Mouse (Mus musculus): ENCODE measurements at regions not wholly inside any gene's neighbourhood (a gene's known extent, or its start where the extent isn't known, plus 50 kb on each side); places are given as distances from the start of the nearest gene placed in this dataset.

GRCm38 (mm10) chr6:140368354-140369069, 55.3 kb upstream of the Plekha5 start:
- DNase-seq = no peak

- no peak for DNase-seq
Observed at GRCm38 (mm10) chr6:140367303-140367702, 56.6 kb upstream of the Plekha5 start.

GRCm38 (mm10) chr6:140366791-140367190, 57.1 kb upstream of the Plekha5 start:
- DNase-seq = no peak

- peak; percentile 28 for DNase-seq
Observed at GRCm38 (mm10) chr6:140360996-140361395, 62.9 kb upstream of the Plekha5 start.

DNA sequence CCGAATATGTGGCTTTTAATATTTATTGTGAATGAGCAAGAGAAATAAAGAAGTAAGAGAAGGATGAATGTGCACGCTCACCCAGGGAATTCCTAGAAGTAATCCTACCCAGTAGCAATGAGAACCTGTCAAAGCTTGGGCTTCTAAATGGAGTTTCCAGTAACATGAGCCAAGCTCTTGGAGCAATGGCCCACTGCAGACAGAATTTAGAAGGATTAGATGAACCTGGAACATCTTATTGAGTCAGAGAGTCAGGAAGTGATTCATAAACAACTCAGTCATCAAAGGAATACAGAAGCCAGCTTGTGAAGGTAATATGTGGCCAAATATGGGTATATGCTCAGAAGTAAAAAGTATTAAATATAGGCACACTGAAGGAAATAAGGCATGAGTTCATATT, 66.0 kb upstream of the Plekha5 start:
- no peak for DNase-seq

DNA sequence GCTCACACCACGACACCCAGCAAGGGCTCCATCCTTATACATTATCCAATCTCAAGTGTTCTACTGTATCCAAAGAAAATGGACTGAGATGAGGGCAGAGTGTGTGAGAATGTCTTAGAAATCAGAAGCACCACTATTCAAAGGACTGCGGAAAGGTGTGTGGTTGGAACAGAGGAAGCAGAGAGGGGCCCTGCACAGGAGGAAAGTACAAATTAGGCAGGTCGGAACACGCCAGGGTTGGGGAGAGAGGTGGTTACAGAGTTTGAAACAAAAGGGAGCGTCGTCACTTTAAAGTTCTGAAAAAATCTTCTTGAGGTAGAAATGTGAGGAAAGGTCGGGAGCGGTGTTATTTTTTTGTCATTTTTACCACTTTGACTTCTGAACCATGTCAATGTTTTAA, 66.6 kb upstream of the Plekha5 start:
- no peak for DNase-seq

- no peak for DNase-seq
Observed at GRCm38 (mm10) chr6:140354082-140354481, 69.8 kb upstream of the Plekha5 start.

- no peak for DNase-seq
Observed at GRCm38 (mm10) chr6:140353610-140354009, 70.2 kb upstream of the Plekha5 start.

DNA sequence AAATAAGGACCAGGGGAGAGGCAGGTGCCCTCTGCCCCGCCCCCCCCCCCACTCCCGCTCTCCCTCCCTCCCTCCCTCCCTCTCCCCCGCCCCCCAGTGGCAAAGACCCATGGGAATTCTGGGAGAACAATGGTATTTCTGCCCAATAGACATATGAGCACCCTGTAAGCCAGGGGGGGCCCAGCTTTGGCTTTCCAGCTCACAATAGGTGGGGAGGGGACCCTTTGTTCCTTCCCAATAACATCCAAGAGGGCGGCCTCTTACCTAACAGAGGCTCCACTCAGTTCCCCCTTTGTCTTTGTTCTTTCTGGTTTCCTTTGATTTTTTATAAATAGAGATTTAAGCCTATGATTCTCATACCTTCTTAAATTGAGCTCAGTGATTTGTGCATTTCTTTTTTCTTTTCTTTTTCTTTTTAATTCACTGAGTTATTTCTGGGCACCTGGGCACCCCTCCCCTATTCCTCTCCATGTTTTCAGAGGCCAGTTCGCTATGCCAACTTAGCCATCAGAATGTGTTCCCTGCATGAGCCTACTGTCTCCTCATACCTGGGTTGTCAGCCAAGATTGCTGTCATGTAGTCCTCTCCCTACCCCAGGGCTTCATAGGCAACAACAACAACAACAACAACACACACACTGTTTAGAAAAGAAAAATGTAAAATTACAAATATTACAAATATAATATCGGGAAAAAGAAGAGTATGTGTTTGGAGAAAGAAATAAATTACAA, 72.3 kb upstream of the Plekha5 start:
- no peak for DNase-seq

DNA sequence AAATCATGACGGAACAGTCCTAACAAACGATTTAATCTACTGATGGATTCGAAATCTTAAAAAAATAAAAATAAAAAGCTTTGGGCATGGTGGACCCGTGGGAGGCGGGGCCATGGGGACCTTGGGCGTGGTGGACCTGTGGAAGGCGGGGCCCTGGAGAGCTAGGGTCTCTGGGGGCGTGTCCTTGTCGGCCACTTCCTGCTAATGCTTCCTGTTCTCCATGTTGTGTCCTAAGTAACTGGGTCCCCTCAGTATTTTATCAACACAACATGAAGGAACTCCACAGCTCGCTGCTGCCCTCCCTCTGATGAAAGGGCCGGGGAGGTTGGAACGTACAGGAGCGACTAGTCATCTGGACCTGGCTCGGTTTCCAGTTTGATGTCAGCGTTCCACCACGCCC, 75.3 kb upstream of the Plekha5 start:
- no peak for DNase-seq

DNA sequence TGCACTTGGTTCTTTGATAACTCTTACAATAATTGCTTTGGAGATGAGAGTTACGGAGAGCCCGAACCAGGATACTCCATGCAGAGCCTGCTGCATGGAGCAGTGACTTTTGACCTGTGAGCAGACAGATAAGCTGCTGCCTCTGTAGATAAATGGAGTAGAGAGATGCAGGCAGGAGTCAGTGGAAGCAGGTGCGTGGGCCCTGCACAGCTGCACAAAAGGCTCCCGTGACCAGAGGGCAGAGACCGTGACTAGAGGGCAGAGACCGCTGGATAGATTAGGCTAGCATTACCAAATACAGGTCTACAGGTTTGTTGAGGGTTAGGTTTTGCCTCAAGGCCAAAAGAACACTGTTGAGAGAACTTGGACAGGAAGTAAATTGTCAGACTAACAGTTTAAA, 76.9 kb upstream of the Plekha5 start:
- DNase-seq = no peak

- DNase-seq = no peak
Observed at GRCm38 (mm10) chr6:140343638-140344037, 80.2 kb upstream of the Plekha5 start.

GRCm38 (mm10) chr6:140342881-140343280, 81.0 kb upstream of the Plekha5 start:
- no peak for DNase-seq

- DNase-seq = no peak
Observed at GRCm38 (mm10) chr6:140339731-140340130, 84.1 kb upstream of the Plekha5 start.

DNA sequence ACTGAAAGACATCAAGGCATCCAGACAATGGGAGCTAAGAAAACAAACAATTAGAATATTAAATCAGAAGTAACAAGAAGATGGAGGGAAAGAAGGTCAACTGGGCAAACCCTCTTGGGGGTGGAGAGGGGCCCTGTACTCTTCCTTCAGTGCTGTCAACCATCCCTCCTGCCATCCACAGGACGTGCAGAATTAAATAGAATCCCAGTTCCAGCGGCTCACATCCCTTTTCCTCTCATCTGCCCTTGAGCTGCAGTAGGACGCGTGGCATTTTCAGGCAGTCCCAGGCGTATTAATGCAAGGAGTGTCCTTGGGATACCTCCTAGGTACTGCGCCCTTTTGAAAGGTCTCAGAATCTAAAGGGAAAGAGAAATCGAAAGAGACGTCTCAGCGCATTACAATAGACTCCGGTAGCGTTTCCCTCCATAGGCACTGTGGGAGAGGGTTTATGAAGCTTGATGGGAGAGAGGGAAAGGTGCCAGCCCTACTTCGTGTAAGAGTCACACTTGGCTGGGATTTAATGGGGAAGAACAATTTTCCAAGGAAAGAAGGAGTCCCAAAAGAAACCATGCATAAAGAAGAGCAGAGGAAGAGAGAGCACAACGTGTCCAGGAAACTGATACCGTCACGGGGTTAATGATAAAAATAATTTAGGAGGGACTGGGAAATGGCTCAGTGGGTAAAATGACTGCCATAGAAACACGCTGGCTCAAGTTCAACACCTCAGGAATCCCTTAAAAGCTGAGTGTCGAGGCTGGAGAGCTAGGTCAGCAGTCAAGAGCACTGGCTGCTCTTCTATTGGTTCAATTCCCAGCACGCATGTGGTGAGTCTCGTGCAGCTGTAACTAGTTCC, 85.7 kb upstream of the Plekha5 start:
- DNase-seq = peak; percentile 11

- no peak for DNase-seq
Observed at GRCm38 (mm10) chr6:140337083-140337491, 86.8 kb upstream of the Plekha5 start.

- no peak for DNase-seq
Observed at GRCm38 (mm10) chr6:140336414-140336941, 87.4 kb upstream of the Plekha5 start.

GRCm38 (mm10) chr6:140333397-140333796, 90.5 kb upstream of the Plekha5 start:
- no peak for DNase-seq

GRCm38 (mm10) chr6:140308641-140309040, 115.2 kb upstream of the Plekha5 start:
- DNase-seq = no peak

- no peak for DNase-seq
Observed at GRCm38 (mm10) chr6:140306811-140307558, 116.9 kb upstream of the Plekha5 start.

DNA sequence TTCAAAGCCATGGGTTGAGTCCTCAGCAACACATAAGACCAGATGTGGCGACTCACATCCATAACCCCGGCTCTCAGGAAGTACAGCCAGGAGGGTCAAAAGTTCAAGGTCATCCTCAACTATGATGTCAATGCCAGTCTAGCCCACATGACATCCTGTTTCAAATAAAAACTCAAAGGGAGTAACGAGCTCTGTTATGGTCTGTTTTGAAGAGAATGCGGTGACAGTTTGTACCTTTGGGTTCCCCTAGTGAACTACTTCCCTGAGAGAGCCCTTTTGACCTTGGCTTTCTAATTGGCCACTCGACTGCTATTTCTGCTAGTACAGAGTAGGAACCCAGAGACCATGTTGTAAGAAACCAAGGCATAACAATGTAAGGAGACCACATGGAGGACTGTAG, 119.7 kb upstream of the Plekha5 start:
- DNase-seq = no peak

DNA sequence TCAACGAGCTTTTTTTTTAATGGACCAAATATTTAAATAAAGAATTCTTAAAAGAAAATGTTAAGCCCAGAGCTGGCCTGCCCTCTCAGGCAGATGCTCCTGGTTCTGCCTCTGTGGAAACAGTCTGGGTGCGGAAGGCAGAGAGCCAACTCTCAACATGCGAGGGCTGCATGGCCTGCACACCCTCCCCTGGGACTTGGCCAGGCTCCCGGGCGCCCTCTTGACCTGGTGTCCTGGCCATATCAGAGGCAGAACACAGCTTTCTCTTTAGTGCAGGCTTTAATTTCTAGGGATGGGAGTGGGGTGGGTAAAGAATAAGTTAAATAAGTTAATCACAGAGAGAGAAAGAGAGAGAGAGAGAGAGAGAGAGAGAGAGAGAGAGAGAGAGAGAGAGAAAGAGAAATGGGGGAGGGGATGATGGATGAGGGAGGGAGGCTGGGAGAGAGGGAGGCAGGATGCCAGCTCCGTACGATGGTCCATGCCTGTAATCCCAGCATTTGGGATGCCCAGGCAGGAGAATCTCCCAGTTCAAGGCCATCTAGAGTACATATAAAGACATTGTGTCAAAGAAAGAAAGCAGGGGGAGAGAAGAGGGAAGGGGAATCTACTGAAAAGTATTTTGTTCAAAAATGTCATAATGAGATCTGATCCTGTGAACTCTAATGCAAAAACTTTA, 123.2 kb upstream of the Plekha5 start:
- peak; percentile 51 for DNase-seq

All from layer of hippocampus, adult 9-11 months (tissue).